Mouse (Mus musculus) spleen, adult 2 months (tissue): ENCODE results near the gene Sync.

ENCODE experiments used
- CTCF ChIP-seq: fragments of 200-500 bp; IDR thresholded peaks from 2 replicates; pipeline ENCODE4 v1.5.1; 2011; ENCODE audit warnings: mild to moderate bottlenecking, inconsistent platforms; ENCODE audit not compliant: insufficient read depth, insufficient read length, insufficient replicate concordance; ENCODE audit errors: extremely low read depth
- POLR2A ChIP-seq: fragments of 200-500 bp; IDR thresholded peaks from 2 replicates; pipeline ENCODE4 v1.6.1; 2011; ENCODE audit warnings: low read depth, low read length, inconsistent platforms

DNA sequence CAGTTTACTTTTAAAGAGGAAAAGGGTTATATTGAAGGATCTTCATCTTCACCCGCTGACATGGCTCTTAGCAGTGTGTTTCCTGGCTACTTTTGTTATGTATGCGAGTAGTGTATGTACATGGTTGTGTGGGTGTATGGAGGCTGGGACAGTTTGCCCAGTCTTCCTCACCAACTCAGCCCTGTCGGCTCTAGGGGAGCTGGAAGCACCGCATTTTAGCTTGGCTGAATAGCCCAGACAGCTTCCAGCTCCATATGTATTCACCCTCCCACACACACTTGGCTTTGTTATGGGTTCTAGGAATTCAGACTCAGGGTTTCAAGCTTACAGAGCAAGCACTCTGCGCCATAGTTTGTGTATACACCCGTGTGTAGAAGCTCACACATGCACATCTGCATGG is 63.7 kb downstream of the Sync start:
- TF ChIP-seq POLR2A (no peak), CTCF (no peak)
